Mouse (Mus musculus): ENCODE data around the gene Smim9.

Smim9 gene

GRCm38 (mm10) chrX:75163670-75164069 lies at the start of gene Smim9:
Smim9 (minus strand) TSS chrX:75163770.
- DNase-seq, result no peak

- peak; percentile 42 for DNase-seq
These were observed 7.9 kb downstream of the Smim9 start for GRCm38 (mm10) chrX:75155576-75156243.

- DNase-seq, result no peak
These were observed 11.3 kb downstream of the Smim9 start for GRCm38 (mm10) chrX:75152249-75152648.

- no peak for DNase-seq
These were observed 13.3 kb downstream of the Smim9 start for GRCm38 (mm10) chrX:75150304-75150703.

GRCm38 (mm10) chrX:75148414-75148813 lies 15.2 kb downstream of the Smim9 start:
- DNase-seq, result no peak

- peak; percentile 57 for DNase-seq
These were observed 20.4 kb downstream of the Smim9 start for GRCm38 (mm10) chrX:75143124-75143555.

GRCm38 (mm10) chrX:75138182-75138581 lies 25.4 kb downstream of the Smim9 start:
- DNase-seq, result no peak

- no peak for DNase-seq
These were observed 25.8 kb downstream of the Smim9 start for GRCm38 (mm10) chrX:75137729-75138128.

GRCm38 (mm10) chrX:75136938-75137337 lies 26.6 kb downstream of the Smim9 start:
- no peak for DNase-seq

- peak; percentile 84 for DNase-seq
These were observed 33.0 kb downstream of the Smim9 start, which contains the start of gene Mpp1 for GRCm38 (mm10) chrX:75130467-75131160. Mpp1 (minus strand) TSS chrX:75131016.

GRCm38 (mm10) chrX:75129474-75129873 lies 34.1 kb downstream of the Smim9 start:
- DNase-seq, result no peak

- peak; percentile 23 for DNase-seq
These were observed 35.1 kb downstream of the Smim9 start for GRCm38 (mm10) chrX:75128333-75128980.

GRCm38 (mm10) chrX:75126893-75127292 lies 36.7 kb downstream of the Smim9 start:
- DNase-seq, result no peak

- no peak for DNase-seq
These were observed 38.0 kb downstream of the Smim9 start for GRCm38 (mm10) chrX:75125606-75126005.

- no peak for DNase-seq
These were observed 48.0 kb downstream of the Smim9 start for GRCm38 (mm10) chrX:75115550-75115949.

- no peak for DNase-seq
These were observed 61.3 kb downstream of the Smim9 start for GRCm38 (mm10) chrX:75102293-75102692.

GRCm38 (mm10) chrX:75098799-75099198 lies 64.8 kb downstream of the Smim9 start:
- no peak for DNase-seq

GRCm38 (mm10) chrX:75096163-75096770 lies 67.3 kb downstream of the Smim9 start:
- peak; percentile 8 for DNase-seq
